Mouse (Mus musculus): ENCODE data around the gene B3galt2. TPM values are rescaled to one million over a fixed set of nuclear protein-coding genes. Genes with fewer than 3 reads are reported as not detected.
A peak's percentile ranks its signal among the peaks of the same experiment; 100 is the strongest.

The B3galt2 gene
- polyA plus RNA-seq (2015; fragmentation: Nextera tagmentation; extraction: Ambion mirVana): 0.31 and 0.45 TPM in 2 replicates

GRCm38 (mm10) chr1:143640650-143641407, at the start of gene B3galt2:
B3galt2 (plus strand) TSS chr1:143640664.
- Histone ChIP-seq H3K4me3 (replicated peaks) (no peak within 1 kb of the TSS; the same call in 1 of the 2 replicates), H3K27me3 (no peaks in the 10 kb centered on the region), H3K9me3 (replicated peaks) (no peaks in the 10 kb centered on the region), H3K4me1 (no peaks in the 10 kb centered on the region), H3K9ac (no peak within 1 kb of the TSS), H3K4me2 (peak within 1 kb of the TSS; percentile 37; the same call in 1 of the 2 replicates), H3K36me3 (no peaks in the 10 kb centered on the region), H3K27ac (no peak within 1 kb of the TSS)
- ATAC-seq (replicated peaks; ENCODE audit: low FRiP score): no peak
- WGBS: 60% methylated on average over 15 of the region's 15 CpGs

- 87% methylated on average over 2 of the region's 2 CpGs for WGBS
- Histone ChIP-seq H3K9me3 (replicated peaks) (no peaks in the 10 kb centered on the region), H3K27ac (no peak overlapping the region), H3K4me2 (no peak overlapping the region), H3K9ac (no peak overlapping the region), H3K4me1 (no peaks in the 10 kb centered on the region), H3K36me3 (no peaks in the 10 kb centered on the region), H3K27me3 (no peaks in the 10 kb centered on the region), H3K4me3 (replicated peaks) (no peak overlapping the region)
- no peak for ATAC-seq (replicated peaks; ENCODE audit: low FRiP score)
Measured at GRCm38 (mm10) chr1:143596864-143597263, 43.6 kb upstream of the B3galt2 start.

GRCm38 (mm10) chr1:143608911-143609310, 31.6 kb upstream of the B3galt2 start:
- Histone ChIP-seq H3K27ac (no peak overlapping the region), H3K9me3 (replicated peaks) (no peaks in the 10 kb centered on the region), H3K36me3 (peaks cover 15% of the 10 kb centered on the region), H3K4me2 (no peak overlapping the region), H3K27me3 (no peaks in the 10 kb centered on the region), H3K4me1 (no peaks in the 10 kb centered on the region), H3K9ac (no peak overlapping the region), H3K4me3 (replicated peaks) (no peak overlapping the region)
- no peak for ATAC-seq (replicated peaks; ENCODE audit: low FRiP score)
- WGBS: 74% methylated on average over 2 of the region's 2 CpGs

- Histone ChIP-seq H3K27me3 (no peaks in the 10 kb centered on the region), H3K9ac (no peak overlapping the region), H3K36me3 (peaks cover 32% of the 10 kb centered on the region), H3K9me3 (replicated peaks) (no peaks in the 10 kb centered on the region), H3K4me3 (replicated peaks) (no peak overlapping the region), H3K4me1 (no peaks in the 10 kb centered on the region), H3K4me2 (no peak overlapping the region), H3K27ac (no peak overlapping the region)
- 89% methylated on average over 2 of the region's 2 CpGs for WGBS
- ATAC-seq (replicated peaks; ENCODE audit: low FRiP score): no peak
Measured at GRCm38 (mm10) chr1:143612901-143613300, 27.6 kb upstream of the B3galt2 start.

DNA sequence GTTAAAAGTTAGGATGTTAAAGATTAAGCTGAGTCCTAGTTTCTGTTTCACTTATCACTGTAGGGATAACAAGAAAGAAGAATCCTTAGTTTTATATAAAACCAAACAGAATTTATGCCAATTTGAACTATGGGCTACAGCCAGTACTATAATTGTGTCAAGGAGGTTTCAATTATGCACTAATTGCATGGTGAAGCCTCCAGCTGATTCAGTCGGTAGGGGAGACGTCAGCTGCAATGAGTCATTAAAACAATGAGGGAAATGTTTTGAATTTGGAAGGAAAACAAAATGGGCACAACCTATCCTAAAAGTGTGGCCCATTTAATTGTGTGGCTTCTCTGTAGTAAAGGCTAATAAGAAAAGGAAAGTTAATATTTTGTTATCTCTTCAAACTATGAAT, 20.7 kb upstream of the B3galt2 start:
- 60% methylated on average over 2 of the region's 2 CpGs for WGBS
- no peaks in the 10 kb centered on the region for H3K4me1 ChIP-seq
- no peak for ATAC-seq (replicated peaks; ENCODE audit: low FRiP score)
- H3K4me3 ChIP-seq (replicated peaks): no peak overlapping the region
- H3K9ac ChIP-seq: no peak overlapping the region
- H3K27me3 ChIP-seq: no peaks in the 10 kb centered on the region
- no peak overlapping the region for H3K4me2 ChIP-seq
- no peak overlapping the region for H3K27ac ChIP-seq
- H3K9me3 ChIP-seq (replicated peaks): no peaks in the 10 kb centered on the region
- peaks cover 24% of the 10 kb centered on the region for H3K36me3 ChIP-seq

- Histone ChIP-seq H3K9ac (no peak overlapping the region), H3K27ac (no peak overlapping the region), H3K4me1 (no peaks in the 10 kb centered on the region), H3K27me3 (no peaks in the 10 kb centered on the region), H3K36me3 (peaks cover 32% of the 10 kb centered on the region), H3K4me3 (replicated peaks) (no peak overlapping the region), H3K9me3 (replicated peaks) (no peaks in the 10 kb centered on the region), H3K4me2 (no peak overlapping the region)
- ATAC-seq (replicated peaks; ENCODE audit: low FRiP score): no peak
Measured at GRCm38 (mm10) chr1:143621930-143622329, 18.5 kb upstream of the B3galt2 start.

DNA sequence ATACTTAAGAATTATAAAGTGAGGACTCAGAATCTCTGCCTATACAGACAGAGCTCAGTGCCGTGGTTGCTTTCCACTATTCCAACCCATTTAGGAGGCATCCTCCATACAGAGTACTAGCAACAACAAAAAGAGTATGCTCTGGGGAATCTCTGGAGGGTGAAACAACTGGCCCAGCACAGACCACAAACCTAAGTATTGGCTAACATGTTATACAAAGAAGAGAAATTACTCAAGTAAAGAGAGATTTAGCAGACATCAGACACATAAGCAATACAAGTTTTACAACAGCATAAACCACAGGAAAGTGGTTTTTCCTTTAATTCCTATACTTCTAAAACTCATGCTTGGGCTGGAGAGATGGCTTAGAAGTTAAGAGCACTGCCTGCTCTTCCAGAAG, 17.8 kb upstream of the B3galt2 start:
- H3K27me3 ChIP-seq: no peaks in the 10 kb centered on the region
- no peak overlapping the region for H3K4me2 ChIP-seq
- no peak overlapping the region for H3K4me3 ChIP-seq (replicated peaks)
- H3K9ac ChIP-seq: no peak overlapping the region
- WGBS: 94% methylated on average over 1 of the region's 1 CpGs
- H3K9me3 ChIP-seq (replicated peaks): no peaks in the 10 kb centered on the region
- ATAC-seq (replicated peaks; ENCODE audit: low FRiP score): no peak
- no peaks in the 10 kb centered on the region for H3K4me1 ChIP-seq
- H3K27ac ChIP-seq: no peak overlapping the region
- H3K36me3 ChIP-seq: peaks cover 32% of the 10 kb centered on the region

DNA sequence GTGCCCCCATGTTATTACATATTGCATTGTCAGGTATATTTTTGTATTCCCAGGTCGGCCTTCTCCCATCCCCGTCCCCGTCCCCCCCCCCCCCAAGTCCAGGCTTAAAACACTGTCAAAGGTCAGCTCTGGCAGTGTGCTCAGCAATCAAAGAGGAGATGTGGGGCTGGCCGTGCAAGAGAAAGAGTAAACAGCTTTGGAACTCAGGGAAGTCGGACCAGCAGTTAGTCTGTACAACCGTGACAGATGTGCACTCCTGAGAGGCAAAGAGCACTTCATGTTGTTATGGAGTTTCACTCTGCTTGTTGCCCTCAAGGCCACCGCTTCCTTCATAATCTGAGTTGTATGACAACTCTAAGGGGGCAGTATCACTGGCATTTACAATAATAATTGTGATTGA, 9.1 kb upstream of the B3galt2 start:
- no peak overlapping the region for H3K4me3 ChIP-seq (replicated peaks)
- 60% methylated on average over 7 of the region's 7 CpGs for WGBS
- ATAC-seq (replicated peaks; ENCODE audit: low FRiP score): no peak; the same call in 1 of the 2 replicates
- no peaks in the 10 kb centered on the region for H3K9me3 ChIP-seq (replicated peaks)
- H3K4me2 ChIP-seq: no peak overlapping the region
- peaks cover 8% of the 10 kb centered on the region for H3K36me3 ChIP-seq
- no peaks in the 10 kb centered on the region for H3K27me3 ChIP-seq
- no peaks in the 10 kb centered on the region for H3K4me1 ChIP-seq
- no peak overlapping the region for H3K27ac ChIP-seq
- no peak overlapping the region for H3K9ac ChIP-seq

- WGBS: 78% methylated on average over 1 of the region's 1 CpGs
Measured at GRCm38 (mm10) chr1:143632361-143632760, 8.1 kb upstream of the B3galt2 start.

DNA sequence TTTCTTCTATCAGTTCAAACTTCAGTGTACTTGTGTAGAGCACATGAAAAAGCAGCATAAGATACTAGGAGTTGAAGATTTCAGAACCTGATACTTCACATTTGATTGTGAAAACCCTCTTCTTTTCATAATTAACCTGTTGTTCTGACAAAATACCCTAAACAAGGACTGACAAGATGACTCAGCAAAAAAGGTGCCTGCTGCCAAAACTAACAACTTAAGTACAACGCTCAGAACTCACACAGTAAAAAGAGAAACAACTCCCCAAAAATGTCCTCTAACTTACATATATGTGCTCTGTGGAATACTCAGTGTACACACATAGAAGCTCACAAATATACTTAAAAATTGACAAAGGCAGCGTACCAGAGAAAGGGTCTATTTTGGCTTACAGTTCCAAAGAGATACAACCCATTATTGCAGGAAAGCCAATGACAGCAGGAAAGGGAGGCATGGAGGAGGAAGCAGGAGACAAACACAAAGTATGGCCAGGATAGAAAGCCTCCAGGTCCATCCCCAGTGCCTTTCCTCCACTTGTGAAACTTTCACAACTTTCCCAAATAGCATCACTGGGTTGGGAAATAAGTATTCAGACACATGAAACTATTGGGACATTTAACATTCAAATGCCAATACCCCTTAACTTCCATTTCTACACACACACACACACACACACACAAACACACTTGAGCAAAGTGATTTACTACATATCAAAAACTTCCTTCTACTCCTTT, 7.4 kb upstream of the B3galt2 start:
- H3K4me3 ChIP-seq (replicated peaks): no peak overlapping the region
- H3K27ac ChIP-seq: no peak overlapping the region
- H3K36me3 ChIP-seq: no peaks in the 10 kb centered on the region
- H3K9ac ChIP-seq: no peak overlapping the region
- 70% methylated on average over 2 of the region's 2 CpGs for WGBS
- no peaks in the 10 kb centered on the region for H3K4me1 ChIP-seq
- no peaks in the 10 kb centered on the region for H3K27me3 ChIP-seq
- no peak for ATAC-seq (replicated peaks; ENCODE audit: low FRiP score)
- no peak overlapping the region for H3K4me2 ChIP-seq
- H3K9me3 ChIP-seq (replicated peaks): no peaks in the 10 kb centered on the region

More at GRCm38 (mm10) chr1:143632361-143632760, 8.1 kb upstream of the B3galt2 start:
- no peaks in the 10 kb centered on the region for H3K9me3 ChIP-seq (replicated peaks)
- no peak overlapping the region for H3K9ac ChIP-seq
- H3K4me3 ChIP-seq (replicated peaks): no peak overlapping the region
- H3K4me2 ChIP-seq: no peak overlapping the region
- ATAC-seq (replicated peaks; ENCODE audit: low FRiP score): no peak
- no peaks in the 10 kb centered on the region for H3K4me1 ChIP-seq
- no peaks in the 10 kb centered on the region for H3K27me3 ChIP-seq
- H3K27ac ChIP-seq: no peak overlapping the region
- no peaks in the 10 kb centered on the region for H3K36me3 ChIP-seq

- 96% methylated on average over 2 of the region's 2 CpGs for WGBS
- Histone ChIP-seq H3K4me3 (replicated peaks) (no peak overlapping the region), H3K4me1 (no peaks in the 10 kb centered on the region), H3K27me3 (no peaks in the 10 kb centered on the region), H3K9me3 (replicated peaks) (no peaks in the 10 kb centered on the region), H3K36me3 (no peaks in the 10 kb centered on the region), H3K27ac (no peak overlapping the region), H3K4me2 (no peak overlapping the region), H3K9ac (no peak overlapping the region)
- no peak for ATAC-seq (replicated peaks; ENCODE audit: low FRiP score)
Measured at GRCm38 (mm10) chr1:143644221-143644620, 3.8 kb downstream of the B3galt2 start.

DNA sequence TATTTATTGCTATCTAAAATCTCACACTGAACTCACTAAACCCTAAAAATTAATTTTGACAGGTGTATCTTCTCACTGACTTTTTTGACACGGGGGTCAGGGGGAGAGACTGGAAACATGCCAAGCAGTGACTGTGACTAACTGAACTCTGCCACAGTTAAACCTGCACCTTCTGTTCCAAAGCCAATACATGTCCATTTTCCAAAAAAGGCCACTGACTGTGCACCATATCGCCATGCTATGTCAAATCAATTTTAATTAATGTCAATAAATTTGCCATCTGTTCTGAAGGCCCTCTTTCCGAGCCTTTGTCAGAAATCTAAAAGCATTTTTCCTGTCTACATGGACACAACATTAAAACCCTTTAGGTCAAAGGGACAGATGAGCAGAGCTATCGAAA, 4.9 kb downstream of the B3galt2 start:
- H3K27ac ChIP-seq: no peak overlapping the region
- peaks cover 6% of the 10 kb centered on the region; the same call in 1 of the 2 replicates for H3K36me3 ChIP-seq
- 73% methylated on average over 4 of the region's 4 CpGs for WGBS
- no peaks in the 10 kb centered on the region for H3K9me3 ChIP-seq (replicated peaks)
- H3K27me3 ChIP-seq: no peaks in the 10 kb centered on the region
- H3K4me3 ChIP-seq (replicated peaks): no peak overlapping the region
- no peak for ATAC-seq (replicated peaks; ENCODE audit: low FRiP score)
- no peaks in the 10 kb centered on the region for H3K4me1 ChIP-seq
- no peak overlapping the region for H3K4me2 ChIP-seq
- no peak overlapping the region for H3K9ac ChIP-seq
